Mouse (Mus musculus) CH12.LX (cell line): ENCODE measurements around the gene Flnc.

ENCODE experiments used
- CHD2 ChIP-seq: IDR thresholded peaks from 2 replicates; pipeline ENCODE4 v1.6.1; 2011; ENCODE audit warnings: low read length, improper control_type of control experiment
- CTCF ChIP-seq, 2 experiments: IDR thresholded peaks in 1 of 2; conservative IDR thresholded peaks in 1 of 2; 2 replicates each; pipeline ENCODE4 v1.5.1; 2011 to 2012; ENCODE audit warnings: low read depth in 2 of 2, low read length in 2 of 2, improper control_type of control experiment in 1 of 2, inconsistent platforms in 1 of 2, mild to moderate bottlenecking in 1 of 2, moderate library complexity in 1 of 2
- IRF4 ChIP-seq: IDR thresholded peaks from 2 replicates; pipeline ENCODE4 v1.6.1; 2014; ENCODE audit warnings: low read depth, mild to moderate bottlenecking, inconsistent platforms, low read length, improper control_type of control experiment
- JUND ChIP-seq: conservative IDR thresholded peaks from 2 replicates; pipeline ENCODE4 v1.6.1; 2011; ENCODE audit warnings: low read depth, low read length, improper control_type of control experiment
- MEF2A ChIP-seq: IDR thresholded peaks from 2 replicates; pipeline ENCODE4 v1.6.1; 2014; ENCODE audit warnings: low read depth, mild to moderate bottlenecking, inconsistent platforms, low read length, improper control_type of control experiment, borderline replicate concordance
- NELFE ChIP-seq: IDR thresholded peaks from 2 replicates; pipeline ENCODE4 v1.6.1; 2011; ENCODE audit warnings: low read depth, low read length, improper control_type of control experiment
- POLR2A ChIP-seq: IDR thresholded peaks from 2 replicates; pipeline ENCODE4 v1.6.1; 2011; ENCODE audit warnings: low read depth, mild to moderate bottlenecking, improper control_type of control experiment, low read length
- POLR2AphosphoS2 ChIP-seq: IDR thresholded peaks from 2 replicates; pipeline ENCODE4 v1.6.1; 2011; ENCODE audit warnings: low read depth, low read length, improper control_type of control experiment
- TBP ChIP-seq: conservative IDR thresholded peaks from 2 replicates; pipeline ENCODE4 v1.6.1; 2011; ENCODE audit warnings: low read depth, low read length, improper control_type of control experiment
- TCF12 ChIP-seq: IDR thresholded peaks from 2 replicates; pipeline ENCODE4 v1.6.1; 2014; ENCODE audit warnings: low read depth, mild to moderate bottlenecking, inconsistent platforms, low read length, improper control_type of control experiment
- ZNF384 ChIP-seq: IDR thresholded peaks from 2 replicates; pipeline ENCODE4 v1.6.1; 2012; ENCODE audit warnings: low read depth, low read length, improper control_type of control experiment, inconsistent platforms

DNA sequence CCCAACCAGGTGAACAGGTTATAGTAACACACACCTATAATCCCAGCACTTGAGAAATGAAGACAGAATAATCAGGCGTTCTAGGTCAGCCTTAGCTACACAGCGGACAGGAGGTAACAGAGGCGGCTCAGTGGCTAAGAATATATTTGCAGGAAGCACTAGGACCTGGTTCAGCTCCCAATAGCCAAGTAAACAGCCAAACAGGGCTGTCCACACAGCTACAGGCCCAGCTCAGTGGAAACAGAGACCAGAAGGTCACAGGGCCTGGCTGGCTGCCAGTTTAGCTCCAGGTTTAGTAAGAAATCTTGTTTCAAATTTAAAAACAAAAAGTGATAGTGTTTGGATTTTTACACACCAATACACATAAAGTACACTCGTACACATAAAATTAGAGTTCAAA lies 61.0 kb downstream of the Flnc start:
- TF ChIP-seq MEF2A (no peak), CTCF (conservative IDR thresholded peaks at IDR 0.05 in 1 of 2, IDR thresholded peaks at IDR 0.05 in 1 of 2; ENCODE audit: low read depth in 2 of 2, low read length in 2 of 2) (no peak), JUND (no peak), TBP (no peak), NELFE (no peak), CHD2 (no peak), ZNF384 (no peak), POLR2A (no peak), IRF4 (no peak), POLR2AphosphoS2 (no peak), TCF12 (no peak)
